Mouse (Mus musculus): ENCODE measurements around the gene Parp16. TPM values are rescaled to one million over a fixed set of nuclear protein-coding genes. Genes with fewer than 3 reads are reported as not detected.

Parp16 gene
- 7.0 TPM for polyA plus RNA-seq (2017; shearing (Covaris generic))

GRCm38 (mm10) chr9:65195053-65195452 is at the start of gene Parp16:
Gene Parp16, plus strand, starts transcription at chr9:65195353.

GRCm38 (mm10) chr9:65264959-65265358 is 69.8 kb downstream of the Parp16 start, which contains the start of gene Cilp:
Gene Cilp, plus strand, starts transcription at chr9:65265180.

Other genes with a start within 250 kb of the Parp16 start
- gene Slc24a1, start 243.7 kb upstream of the Parp16 start, polyA plus RNA-seq (2017; shearing (Covaris generic)), result 0.09 TPM
- gene Ints14, start 234.4 kb upstream of the Parp16 start, polyA plus RNA-seq (2017; shearing (Covaris generic)), result 54.7 TPM
- 168 TPM for gene Hacd3, start 173.7 kb upstream of the Parp16 start, polyA plus RNA-seq (2017; shearing (Covaris generic))
- gene Dpp8, start 162.9 kb upstream of the Parp16 start, polyA plus RNA-seq (2017; shearing (Covaris generic)), result 30.9 TPM
- gene Igdcc4, start 93.9 kb upstream of the Parp16 start, polyA plus RNA-seq (2017; shearing (Covaris generic)), result 0.11 TPM
- not detected for gene Igdcc3, start 54.2 kb upstream of the Parp16 start, polyA plus RNA-seq (2017; shearing (Covaris generic))
- not detected for gene Cilp, start 69.8 kb downstream of the Parp16 start, polyA plus RNA-seq (2017; shearing (Covaris generic))
- gene Clpx, start 98.9 kb downstream of the Parp16 start, polyA plus RNA-seq (2017; shearing (Covaris generic)), result 43.2 TPM
- 3.6 TPM for gene Pdcd7, start 150.8 kb downstream of the Parp16 start, polyA plus RNA-seq (2017; shearing (Covaris generic))
- not detected for gene Ubap1l, start 165.7 kb downstream of the Parp16 start, polyA plus RNA-seq (2017; shearing (Covaris generic))
- gene Kbtbd13, start 196.3 kb downstream of the Parp16 start, polyA plus RNA-seq (2017; shearing (Covaris generic)), result not detected
- gene Rasl12, start 203.2 kb downstream of the Parp16 start, polyA plus RNA-seq (2017; shearing (Covaris generic)), result not detected
- not detected for gene Slc51b, start 227.6 kb downstream of the Parp16 start, polyA plus RNA-seq (2017; shearing (Covaris generic))
- 40.2 TPM for gene Mtfmt, start 240.4 kb downstream of the Parp16 start, polyA plus RNA-seq (2017; shearing (Covaris generic))

All from CD4-positive, CD25-positive, alpha-beta regulatory T cell, adult 9 weeks (primary cell).